Mouse (Mus musculus) yolk sac, embryonic 10.5 days (tissue): ENCODE data around the gene Oxgr1.
"Not testable (repeated sequence)": the region's sequence is repeated elsewhere in the genome, so short reads cannot be mapped to it uniquely, and the experiment has no call there.

Experiments used
- DNase-seq: peaks from one replicate; pipeline ENCODE4 v3.0.0-alpha.2; 2017; ENCODE audit warnings: low spot score

Oxgr1 gene

DNA sequence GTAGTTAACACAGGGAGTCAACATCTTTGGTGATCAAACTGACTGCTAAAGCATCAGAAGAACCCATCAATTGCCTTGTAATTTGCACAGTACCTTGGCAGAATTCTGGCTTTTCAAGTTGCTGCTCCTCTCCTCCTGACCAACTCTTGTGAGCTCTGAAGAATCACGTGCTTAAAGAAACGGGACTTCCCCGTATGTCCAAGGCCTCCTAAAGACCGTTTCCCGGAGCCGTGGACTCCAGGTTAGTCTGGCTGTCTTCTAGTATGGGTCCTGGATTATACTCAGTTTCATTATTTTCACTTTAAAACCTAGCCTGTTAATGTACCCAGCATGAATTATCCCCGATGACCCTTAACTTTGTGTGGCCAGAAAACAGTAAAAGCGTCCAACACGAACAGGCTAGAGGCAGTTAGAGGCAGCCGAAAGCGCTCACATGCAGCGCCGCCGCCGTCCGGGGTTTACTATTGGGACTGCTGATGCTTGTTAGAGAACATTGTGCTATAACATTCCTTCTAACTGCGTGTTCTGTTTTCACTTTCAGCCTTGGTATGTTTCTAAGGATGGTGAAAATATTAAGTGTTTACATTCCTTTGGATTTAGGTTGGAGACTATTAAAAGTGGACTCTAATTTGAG is at the start of gene Oxgr1:
Gene Oxgr1 (minus strand): TSS at position 249 of the 634 bp plus-strand sequence.
- DNase-seq, result no peak

DNA sequence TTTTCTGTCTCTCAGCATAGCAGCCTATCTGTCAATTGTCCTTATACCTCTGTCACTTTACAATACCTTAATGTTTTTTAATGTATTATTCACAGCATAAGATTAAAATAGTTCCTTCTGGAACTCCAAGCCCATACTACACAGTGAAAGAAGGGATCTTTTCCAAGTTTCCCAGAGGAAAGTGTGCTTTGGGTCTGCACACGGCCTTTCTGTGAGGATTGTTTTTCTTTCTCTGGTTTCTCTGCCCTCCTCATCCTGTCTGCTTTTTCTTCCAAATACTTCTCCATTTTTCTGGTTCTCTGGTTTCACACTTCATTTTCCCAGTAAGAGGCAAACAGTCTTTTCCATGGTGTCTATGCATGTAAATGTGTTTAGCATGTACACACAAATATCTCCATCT is 48.2 kb upstream of the Oxgr1 start:
- DNase-seq, result no peak

DNA sequence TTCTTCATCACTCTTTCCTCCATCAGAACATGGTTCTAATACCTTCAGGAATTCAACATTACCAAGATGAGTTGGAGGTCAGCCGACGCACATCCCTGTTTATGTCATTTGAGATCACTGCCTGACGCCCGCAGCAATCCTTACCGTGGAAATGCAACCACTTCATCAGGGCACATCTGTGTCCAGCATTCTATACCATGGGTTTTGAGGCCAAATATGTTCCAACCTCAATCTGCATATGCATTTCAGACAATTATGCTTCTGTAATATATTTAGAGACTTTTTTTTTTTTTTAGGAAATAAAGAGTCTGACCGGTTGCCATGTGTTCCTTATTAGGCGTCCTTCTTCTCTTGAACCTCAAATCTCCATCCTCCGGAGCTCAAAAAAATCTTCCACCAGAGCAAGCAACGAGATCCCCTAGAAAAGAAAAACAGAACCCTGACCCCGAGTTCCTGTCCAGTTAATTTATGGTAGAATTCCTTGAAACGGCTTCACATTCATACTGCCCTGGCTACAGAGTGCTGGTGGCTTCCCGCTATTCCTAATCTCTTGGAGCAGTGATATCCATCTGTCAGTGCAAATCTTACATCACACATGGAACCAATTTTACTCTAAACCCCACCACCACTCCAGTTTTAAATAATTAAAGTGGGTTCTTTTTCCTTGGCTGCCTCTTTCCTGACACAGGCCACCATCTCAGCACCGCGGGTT is 47.6 kb upstream of the Oxgr1 start:
- peak; percentile 28 for DNase-seq

DNA sequence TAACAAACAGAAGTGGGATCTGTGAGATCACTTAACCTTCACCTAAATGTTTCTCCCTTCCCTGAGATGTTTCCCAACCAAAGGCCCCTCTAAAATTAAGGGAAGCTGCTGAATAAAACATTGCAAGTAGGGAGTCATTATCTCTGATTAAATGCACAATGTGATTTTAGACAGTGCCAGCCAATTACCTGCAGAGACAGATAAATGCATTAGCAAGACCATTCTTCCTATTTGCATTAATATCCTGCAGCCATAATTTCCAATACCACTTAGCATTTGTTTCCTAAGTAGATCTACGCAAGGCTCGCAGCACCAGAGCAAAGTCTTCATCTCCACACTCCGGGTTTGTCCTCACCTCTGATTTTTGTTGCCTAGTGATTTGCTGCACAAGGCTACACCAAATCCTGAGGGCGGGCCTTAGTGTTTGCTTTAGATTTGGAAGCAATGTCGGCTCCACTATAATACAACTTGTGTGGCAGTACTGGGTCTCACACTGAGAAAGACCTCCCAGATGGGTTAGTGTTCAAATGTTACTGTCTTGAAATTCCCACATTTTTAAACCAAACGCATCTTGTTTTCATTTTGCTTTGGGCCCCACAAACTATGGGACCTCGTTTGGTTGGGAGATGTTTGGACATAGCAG is 46.9 kb upstream of the Oxgr1 start:
- no peak for DNase-seq

DNA sequence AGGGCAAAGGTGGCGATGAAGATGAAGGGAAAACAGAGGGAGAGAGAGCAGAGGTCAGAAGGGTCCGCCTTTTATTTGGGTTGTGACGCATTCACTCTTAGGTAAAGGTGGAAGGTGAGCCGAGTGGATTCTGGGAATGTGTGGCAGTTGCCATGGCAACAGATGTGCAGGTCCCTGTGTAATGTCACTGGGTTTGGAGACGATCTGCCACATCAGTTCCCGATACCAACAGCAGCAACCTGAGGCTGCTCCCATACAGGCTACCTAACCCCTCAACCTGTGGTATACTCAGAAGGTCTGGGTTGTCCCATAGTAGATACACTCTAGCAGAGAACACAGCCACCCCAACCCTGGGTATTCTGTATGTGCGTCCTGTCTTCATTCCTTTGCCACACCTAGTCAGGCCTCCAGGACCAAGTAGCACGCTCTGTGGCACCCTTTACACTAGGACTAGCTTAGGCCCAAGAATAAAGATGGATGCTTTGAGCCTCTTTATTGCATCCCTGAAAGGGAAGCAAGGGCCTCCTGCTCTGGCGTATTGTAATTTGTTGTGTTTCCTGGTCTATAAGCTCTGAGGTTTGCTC is 41.9 kb upstream of the Oxgr1 start:
- no peak for DNase-seq

DNA sequence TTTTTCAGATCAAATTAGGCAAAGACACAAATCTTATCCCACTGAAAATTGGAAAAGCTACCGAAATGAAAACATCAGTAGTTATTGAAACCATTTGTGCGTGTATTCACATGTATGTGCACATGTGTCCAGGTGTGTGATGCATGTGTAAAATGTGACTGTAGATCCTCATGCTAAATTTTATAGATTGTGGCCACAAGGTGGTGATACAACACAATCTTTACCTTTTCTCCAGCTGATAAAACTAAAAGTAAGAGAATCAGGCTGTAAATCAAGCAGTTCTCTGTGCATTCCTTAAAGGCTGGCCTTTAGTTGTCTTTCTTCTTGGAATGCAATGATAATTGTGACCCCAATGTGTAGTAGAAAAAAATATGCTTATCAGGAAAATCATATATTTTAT is 34.0 kb upstream of the Oxgr1 start:
- DNase-seq, result peak; percentile 20

DNA sequence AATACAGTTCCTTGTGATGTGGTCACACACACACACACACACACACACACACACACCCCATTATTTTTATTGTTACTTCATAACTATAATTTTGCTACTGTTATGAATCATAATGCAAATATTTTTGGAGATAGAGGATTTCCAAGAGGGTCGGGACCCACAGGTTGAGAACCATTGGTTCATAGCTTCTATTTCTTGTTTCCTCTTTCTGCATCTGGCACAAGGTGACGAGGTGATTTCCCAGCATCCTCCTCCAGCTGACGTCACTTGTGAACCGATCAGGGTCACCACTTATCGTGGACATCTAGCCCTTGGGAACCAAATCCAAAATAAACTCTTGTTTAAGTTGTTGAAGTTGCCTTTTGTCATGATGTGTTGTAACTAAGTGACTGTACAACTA is 33.5 kb upstream of the Oxgr1 start:
- DNase-seq, result no peak

DNA sequence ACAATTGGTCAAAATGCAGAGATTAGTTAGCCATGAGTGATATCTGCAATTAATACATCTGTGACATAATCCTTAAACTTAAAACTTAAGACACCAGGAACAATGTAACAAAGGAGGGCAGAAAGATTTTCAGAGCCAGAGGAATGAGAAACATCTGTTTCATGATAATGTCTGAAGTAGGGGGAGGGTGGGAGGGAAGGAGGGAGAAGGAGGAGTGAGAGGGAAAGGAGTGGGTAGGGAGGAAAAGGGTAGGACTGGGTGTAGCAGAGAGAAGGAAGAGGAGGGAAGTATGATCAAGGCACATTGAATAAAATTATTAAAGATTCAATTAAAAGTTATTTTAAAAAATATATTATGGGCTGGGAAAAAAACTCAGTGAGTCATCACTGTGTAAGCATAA is 32.0 kb upstream of the Oxgr1 start:
- DNase-seq, result no peak

DNA sequence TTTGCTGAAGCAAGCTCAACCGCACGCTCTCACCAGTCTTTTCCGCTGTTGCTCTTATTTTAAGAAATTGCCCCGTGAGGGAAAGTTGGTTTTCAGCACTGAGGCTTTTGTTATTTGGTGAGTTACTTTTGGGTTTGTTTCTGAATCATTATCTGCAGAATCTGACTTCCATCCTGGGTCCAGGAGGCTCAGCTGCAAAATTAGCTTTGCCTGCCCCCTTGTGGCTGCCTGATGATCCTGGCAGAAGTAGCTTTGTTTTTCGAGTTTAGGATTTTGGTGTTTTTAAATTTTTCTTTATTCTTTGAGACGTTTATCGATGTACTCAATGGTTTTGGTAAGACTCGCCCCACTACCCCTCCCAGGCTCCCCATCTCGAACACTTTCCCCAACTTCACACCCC is 18.9 kb upstream of the Oxgr1 start:
- peak; percentile 19 for DNase-seq

DNA sequence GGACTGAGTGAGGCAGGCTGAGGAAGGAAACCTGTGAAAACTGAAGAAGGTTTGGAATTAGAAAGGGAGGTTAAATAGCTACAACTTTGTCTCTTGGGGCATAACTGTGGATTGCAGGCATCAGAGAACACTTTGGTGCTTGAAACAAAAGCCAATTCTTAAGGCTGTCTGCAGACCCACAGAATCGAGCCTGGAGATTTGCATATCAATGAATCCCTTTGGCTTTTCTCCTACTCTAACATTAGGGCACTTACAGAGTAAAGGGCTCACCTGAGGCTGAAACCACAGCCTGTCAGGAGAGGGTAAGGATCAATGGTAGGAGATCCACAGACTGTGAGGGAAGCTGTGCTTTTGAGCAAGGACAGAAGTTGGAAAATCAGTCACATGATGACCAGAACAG is 8.8 kb downstream of the Oxgr1 start:
- DNase-seq, result no peak

DNA sequence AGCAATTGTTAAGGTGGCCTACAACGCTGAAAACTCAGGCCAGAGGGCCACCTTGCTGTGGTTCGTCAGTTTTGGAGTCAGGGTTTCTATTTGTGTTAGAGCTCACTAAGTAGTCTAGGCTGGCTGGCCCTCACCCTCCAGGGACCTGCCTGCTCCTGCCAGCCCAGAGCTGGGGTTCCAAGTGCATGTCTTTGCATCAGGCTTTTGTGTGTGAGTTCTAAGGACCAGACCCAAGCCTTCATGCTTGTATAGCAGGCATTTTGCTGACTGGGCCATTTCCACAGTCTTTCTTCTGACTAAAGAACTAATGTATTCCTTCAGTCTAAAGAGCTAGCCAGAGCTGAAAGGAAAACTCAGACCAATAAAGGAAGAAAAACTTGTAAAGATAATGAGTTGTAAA is 22.3 kb downstream of the Oxgr1 start:
- DNase-seq, result no peak

DNA sequence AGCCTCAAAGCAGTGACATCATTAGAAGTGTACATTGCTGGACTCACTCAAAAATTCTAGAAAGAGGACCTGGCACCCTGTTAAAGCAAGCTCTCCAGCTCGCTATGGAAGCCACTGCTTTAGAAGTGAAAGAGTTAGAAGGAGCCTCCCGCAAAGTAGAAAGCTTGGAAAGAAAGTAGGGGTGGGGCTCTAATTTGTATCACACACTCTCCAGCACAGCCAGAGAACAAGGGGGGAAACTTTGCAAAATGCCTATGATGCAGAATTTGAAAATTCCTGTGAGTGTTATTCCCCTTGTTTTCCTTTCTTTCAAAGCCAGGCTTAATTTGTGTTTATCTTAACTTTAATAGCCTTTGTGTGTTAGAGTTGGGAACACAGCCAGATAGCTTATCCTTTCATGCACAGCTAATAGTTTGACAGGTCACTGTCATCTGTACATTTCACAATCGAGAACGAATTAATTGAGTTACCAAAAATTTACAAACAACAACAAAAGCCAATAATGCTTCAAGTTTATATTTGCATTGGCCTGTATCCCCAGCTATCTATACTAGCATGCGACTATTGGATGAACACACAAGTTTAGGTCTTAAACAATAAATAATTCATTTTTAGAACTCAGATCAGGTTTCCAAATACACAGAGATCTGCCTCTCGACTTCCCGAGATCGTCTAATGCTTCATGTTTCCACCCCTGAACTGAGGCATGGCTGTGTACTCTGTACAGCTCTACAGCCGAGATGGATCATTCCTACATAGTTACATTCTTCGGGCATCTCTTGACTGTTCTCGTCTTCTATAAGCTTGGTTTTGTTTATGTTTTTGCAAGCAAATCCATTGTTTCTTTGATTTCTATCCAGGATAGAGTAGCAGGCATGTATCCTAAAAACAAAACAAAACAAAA is 32.0 kb downstream of the Oxgr1 start:
- no peak for DNase-seq

DNA sequence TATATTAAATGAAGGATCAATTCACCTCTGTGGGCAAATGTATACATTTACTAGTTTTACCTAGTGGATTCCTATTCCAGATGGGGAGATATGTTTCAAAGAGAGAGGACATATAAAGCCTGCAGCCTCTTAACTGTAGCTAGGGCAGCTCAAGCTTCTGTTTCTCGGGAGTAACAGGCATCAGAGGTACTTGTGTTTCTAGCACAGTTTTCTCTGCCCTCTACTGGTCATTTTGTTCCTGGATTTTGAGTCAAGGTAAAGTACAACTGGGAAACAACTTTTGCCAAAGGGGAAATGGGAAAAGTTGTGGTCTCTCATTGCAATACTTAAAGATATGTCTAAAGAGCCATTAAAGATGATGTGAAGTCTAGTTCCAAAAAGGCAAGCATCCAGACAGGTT is 37.1 kb downstream of the Oxgr1 start:
- DNase-seq, result peak; percentile 9

DNA sequence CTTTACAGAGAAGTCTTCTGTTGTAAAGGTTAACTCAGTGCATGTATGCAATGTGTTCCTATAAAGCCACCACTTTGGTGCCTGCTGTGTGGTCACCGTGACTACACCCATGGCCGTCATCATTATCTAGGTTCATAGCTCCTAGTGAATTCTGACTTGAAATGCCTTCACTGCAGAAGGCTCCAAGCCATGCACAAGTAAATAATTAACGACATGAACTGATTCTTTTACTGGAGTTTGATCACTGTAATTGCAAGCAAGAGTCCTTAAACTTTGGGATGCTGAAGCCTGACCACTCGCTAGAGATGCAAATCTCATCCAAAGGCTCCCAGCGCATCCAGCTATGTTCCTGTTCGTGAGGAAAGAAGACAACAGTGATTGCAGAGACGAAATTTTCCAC is 38.6 kb downstream of the Oxgr1 start:
- DNase-seq, result no peak

DNA sequence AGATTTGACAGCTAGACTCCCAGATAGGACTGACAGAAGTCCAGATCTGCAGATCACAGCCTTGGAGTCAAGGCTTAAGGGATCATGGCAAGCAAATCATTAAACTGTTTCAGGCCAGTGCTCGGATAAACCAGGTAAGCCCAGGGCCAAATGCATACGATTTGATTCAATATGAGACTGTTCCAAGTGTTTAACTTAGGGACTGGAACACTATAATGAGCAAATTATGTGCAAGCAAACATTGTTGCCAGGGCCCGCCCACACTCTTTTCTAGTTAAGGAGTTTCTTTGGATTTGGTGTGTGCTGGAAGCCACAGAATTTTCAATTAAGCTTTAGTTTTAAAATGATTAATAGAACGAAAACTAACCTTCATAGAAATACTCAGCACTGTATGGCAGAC is 39.6 kb downstream of the Oxgr1 start:
- DNase-seq, result no peak

DNA sequence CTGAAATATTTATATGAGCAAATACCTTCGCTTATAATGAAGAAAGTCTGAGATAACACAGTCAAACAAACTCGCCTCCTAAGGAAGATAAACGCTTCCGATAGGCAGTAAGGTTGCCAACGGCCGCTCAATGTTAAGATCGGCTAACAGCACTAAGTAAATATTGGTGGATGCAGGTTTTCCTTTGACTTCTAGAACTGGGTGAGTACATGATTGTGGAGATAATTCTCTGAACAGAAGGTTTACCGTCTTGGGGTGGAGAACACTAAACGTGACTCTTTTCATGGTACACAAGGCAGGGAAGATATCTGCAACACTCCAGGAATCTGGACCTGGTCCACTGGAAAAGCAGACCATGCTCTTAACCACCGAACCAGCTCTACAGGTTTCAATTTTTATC is 52.6 kb downstream of the Oxgr1 start:
- peak; percentile 34 for DNase-seq

DNA sequence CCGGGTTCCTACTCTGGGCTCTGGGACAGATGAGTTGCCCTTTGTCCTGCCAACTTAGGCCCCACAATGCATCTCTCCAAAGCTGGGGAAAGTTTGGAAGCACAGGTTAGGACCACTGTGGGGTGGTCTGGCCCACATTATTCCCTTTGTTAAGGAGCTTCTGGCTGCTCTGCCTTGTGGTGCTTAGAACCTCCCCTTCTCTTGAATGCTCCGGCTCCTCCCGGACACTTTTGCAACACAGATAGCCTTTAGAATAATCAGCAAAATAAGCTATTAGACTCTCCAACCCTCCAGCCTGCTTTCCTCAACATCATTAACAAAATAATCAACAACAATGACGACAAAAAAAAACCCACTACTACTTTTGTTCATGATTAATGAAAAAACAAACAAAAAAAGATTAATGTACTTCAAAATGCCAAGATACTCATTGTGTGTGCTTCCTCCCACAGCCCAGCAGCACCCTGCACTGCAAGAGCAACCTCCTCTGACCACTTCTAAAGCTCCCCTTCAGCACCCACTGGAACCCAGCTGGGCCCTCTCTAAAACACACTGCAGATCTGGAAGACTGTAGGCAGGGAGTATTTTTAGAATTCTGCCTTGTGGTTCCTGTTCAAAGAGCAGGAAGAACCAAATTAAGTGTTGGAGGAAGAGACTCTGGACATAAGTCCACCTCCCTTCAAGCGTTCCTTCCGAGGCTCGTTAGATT is 53.1 kb downstream of the Oxgr1 start:
- peak; percentile 12 for DNase-seq

DNA sequence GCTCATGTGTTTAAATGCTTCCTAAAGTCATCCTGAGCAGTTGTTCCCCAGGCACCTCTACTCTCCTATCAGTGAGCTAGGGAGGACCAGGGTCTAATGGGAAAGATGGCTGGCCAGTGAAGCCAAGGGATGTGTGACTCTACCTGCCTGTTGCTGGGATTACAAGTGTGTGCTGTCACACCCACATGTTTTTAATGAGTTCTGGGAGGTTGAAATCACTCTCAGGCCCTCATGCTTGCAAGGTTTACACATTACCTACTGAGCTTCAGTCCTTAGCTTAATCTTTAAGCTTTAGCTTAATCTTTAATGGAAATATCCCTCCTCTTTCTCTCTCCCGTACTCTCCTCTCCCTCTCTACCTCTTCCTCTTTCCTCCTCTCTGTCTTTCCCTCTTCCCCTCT is 55.0 kb downstream of the Oxgr1 start:
- peak; percentile 31 for DNase-seq

DNA sequence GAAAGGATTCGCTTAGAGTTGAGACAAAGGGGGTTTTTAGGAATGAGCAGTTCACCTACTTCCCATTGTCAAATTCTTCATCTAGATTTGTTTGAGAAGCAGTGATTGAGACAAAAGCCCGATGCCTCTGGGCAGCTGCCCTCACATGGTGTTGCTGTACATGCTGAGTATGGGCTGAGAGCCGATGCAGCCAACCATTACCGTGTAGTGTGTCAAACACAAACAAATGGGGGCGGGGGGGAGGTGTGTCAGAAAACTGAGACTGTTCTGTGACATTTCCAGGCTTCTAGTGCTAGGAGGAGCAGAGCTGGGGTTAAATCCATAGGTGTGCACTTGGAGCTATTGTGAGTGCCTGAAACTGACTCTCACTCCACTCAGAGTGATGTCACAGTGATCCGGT is 55.5 kb downstream of the Oxgr1 start:
- no peak for DNase-seq

DNA sequence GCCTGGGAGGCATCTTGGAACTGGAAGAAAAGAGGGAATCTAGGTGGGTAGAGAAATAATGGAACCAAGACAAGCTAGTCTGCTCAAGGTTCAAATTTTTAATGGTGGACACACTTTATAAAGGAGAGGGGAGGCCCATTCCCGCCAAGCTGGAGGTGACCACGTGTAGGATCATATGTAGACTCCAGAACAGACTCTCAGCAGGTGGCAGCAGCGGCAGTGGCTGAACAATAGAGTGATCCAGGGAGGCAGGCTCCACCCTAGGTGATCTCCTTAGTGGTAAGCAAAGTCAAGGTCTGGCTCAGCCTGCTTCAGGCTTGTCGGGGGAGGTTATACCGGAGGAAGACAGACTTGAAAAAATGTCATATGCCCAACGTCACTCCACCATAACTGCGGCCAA is 55.9 kb downstream of the Oxgr1 start:
- not testable (repeated sequence) for DNase-seq

DNA sequence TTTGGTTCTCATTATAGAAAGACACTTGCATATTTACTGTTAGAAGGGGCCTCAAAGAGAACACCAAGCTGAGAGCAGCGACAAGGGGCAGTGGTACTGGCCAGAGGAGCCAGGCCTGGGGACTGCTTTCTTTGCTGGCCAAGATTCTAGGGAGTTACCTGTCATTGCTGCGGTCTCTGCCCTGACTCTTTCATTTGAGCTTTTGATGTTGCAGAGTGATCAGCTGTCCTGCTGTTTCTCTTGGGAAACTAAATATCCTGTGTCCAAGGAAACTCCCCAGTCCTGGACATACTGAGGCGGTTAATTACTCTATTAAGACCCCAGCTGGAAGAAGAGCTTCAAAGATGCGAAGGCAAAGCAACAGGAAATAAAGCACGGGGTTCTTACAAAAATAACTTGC is 60.9 kb downstream of the Oxgr1 start:
- no peak for DNase-seq
